Mouse (Mus musculus): ENCODE measurements around the gene Olfr868.

The Olfr868 gene

DNA sequence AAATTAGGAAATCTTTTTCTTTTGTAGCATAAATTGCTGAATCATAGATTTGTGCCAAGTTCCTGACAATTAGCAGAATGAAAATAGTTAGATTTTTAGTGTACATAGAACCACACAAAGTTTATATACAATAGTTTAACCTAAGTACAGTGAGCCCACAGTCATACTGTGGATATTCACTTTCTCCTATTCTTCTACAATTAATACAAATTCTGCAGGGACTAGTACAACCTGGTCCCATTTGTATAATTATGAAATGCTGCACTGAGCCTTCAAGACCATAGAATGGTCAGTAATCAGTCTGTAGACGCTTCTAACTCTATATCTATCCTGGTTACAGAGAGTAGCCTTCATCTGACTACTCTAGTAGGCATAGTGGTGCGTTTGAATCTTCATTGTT lies at the start of gene Olfr868:
Olfr868 (plus strand) TSS at position 301 of the 400 bp plus-strand sequence.
- DNase-seq (ENCODE audit: low read depth, low spot score) = no peak

DNA sequence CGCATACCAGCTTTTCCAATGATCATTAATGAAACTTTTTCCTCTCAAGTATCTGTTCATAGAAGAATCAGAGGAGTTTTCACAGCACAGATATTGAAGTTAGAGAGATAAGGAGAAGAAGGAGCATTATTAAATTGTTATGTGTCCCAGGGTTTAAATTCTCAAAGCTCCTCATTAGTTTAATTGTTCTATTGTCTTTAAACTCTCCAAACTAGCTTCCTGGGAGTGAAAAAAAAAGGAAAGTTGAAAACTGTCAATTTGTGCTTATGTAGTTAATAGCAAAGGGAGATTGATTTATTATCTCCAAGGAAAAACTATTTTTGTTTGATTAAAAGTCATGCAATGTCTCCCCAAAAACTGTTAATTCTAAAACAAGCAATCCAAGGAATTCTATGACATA lies 41.0 kb upstream of the Olfr868 start, which contains the start of gene Olfr867:
Olfr867 (minus strand) TSS at position 101 of the 400 bp plus-strand sequence.
- no peak for DNase-seq (ENCODE audit: low read depth, low spot score)

DNA sequence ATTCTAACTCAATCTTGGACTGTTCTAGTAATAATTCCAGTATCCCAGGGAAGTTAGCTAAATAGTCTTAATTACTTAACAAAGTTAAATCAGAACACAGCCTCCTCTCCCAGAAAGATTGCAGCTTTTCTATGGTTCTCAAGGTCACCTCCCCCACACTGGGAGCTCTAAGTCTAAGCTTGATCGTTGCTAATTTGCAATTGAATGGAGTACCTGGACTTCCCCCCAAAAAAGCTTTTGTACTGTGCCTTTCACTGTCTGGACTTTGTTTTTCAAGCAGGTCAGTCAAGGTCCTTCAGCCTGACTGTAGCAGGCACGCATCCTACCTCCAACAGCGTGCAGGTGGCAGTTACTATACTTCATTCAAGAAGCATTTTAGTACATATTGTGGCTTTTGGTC lies 28.2 kb upstream of the Olfr868 start:
- DNase-seq (ENCODE audit: low read depth, low spot score) = no peak

DNA sequence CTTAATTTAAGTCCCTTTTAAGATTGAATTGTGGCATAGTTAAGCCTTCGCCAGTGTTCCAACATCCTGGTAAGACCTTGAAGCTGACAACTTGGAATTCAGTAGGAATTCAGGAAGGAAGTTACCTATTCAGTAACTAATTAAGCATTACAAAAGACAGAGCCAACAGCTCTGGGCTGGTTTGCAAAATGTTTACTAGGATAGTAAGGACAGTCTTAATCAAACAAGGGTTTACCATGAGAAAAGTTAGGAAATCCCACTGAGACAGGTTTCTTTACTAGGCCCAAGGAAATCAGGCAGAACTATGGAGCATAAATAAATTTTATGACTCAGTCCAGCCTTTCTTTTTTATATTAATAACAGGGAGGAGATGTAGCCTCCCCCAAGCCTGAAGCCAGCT lies 27.1 kb upstream of the Olfr868 start:
- no peak for DNase-seq (ENCODE audit: low read depth, low spot score)

DNA sequence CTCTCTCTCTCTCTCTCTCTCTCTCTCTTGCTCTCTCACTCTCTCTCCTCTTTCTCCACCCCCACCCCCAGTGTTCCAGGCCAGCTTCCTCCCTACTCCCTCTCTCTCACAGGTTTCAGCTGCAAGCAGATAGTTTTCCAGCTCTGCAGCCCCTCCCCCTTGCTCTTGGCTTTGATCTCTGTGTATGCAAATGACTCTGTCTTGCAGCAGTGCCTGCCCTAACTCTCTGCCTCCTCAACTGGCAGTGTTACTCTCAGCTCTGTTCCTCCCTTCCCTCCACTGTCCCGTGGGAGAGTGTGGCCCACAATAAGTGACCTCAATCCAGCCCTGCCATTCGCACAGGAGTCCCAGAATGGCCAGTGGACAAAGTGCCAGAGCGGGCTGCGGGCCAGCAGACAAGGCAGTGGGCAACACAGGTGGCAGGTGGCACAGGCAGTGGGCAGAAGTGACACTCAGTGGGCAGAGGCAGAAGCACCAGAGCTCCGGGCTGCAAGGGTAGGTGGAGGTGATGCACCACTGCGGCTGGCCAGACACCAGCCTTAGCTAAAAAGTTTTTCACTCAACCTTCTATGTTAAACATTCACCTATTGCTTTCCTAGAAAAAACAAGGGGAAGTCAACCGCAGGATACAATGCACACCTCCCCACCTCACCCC lies 24.8 kb upstream of the Olfr868 start:
- no peak for DNase-seq (ENCODE audit: low read depth, low spot score)

DNA sequence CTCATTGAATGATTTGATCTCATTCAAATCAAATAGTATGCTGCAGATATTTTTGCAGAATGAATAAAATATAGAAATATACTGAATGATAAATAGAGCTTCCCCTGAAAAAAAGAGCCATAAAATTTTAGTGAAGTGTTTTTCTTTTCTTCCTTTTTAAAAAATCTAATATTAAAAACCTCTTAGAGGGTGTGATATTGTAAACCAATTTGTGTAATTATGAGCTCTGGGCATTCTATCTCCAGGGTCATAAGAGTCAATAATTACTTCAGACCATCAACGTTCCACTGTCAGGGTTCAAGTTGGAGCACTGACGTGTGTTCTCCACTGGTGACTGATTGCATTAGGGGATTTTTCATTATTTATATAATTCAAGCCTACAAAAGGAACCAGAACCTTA lies 30.3 kb downstream of the Olfr868 start, which contains the start of gene Olfr869:
Olfr869 (plus strand) TSS at position 301 of the 400 bp plus-strand sequence.
- DNase-seq (ENCODE audit: low read depth, low spot score) = no peak

DNA sequence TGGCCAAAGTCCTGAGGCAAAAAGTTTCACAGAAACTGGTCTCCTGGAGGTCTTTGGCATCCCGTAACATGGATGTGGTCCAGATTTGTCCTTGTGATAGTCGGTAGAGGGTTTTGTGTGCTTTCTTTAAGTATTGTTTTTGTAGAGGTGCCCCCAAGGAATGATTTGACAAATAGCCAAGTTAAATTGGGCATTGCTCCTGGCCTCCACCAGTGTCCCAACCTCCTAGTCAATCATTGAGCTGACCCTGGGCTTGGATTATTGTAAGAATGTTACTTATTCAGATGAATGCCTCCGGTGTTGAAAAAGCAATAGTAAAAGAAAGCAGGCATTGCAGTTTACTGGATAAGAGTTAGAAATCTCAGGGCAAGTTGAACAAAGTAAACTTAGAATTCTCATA lies 51.3 kb downstream of the Olfr868 start:
- no peak for DNase-seq (ENCODE audit: low read depth, low spot score)
